Mouse (Mus musculus) layer of hippocampus, adult 11-12 months (tissue): ENCODE measurements around the gene Sh3bp4.
A peak's percentile ranks its signal among the peaks of the same experiment; 100 is the strongest.

ENCODE experiments used
- DNase-seq: peaks from one replicate; pipeline ENCODE4 v3.0.0; 2022; ENCODE audit warnings: low spot score

The Sh3bp4 gene

DNA sequence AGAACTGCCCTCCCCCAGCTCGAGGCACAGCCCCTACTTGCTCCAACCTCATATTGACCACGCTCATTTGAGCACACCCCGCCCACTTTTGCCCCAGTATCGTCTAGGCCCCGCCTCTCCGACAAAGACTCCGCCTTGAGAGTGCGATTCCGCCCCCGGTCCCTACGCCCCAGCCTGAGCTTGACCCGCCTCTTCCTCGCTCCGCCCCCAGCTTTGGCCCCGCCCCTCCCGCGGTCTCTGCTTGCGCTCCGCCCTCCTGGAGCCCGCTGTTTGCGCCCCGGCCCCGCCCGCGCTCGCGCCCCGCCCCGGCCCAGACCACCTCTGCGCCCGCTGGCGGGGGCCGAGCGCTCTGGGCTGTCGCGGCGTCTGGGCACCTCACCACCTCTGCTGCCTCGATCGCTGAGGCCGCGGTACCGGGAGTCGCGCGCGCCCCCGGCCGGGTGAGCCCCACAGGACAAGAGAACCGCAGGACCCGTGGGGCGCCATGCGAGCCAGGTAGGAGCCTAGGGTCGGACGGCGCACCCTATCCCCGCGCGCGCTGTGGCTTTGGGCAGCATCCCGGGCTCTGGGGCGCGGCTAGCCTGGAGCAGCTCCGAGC is at the start of gene Sh3bp4:
Gene Sh3bp4, plus strand, starts transcription at position 313 of the 598 bp plus-strand sequence.
- peak; percentile 96 for DNase-seq

DNA sequence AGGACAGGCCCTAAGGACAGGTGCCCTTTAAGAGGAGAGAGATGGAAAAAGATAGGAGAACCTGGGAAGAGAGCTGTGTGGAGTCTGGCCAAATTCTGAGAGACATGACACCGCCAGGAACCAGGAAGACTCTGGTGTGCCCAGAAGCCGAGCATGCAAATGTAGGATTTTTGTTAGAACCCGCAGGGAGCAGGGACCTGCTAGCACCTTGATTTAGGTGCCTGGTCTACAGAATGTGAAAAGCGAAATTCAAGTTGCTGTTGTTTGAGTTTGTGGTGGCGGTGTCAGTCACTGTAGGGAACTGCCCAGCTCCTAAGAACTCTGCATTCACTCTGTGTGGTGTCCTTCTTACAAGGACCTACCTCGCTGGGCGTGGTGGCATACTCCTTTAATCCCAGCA is 47.2 kb upstream of the Sh3bp4 start:
- no peak for DNase-seq

DNA sequence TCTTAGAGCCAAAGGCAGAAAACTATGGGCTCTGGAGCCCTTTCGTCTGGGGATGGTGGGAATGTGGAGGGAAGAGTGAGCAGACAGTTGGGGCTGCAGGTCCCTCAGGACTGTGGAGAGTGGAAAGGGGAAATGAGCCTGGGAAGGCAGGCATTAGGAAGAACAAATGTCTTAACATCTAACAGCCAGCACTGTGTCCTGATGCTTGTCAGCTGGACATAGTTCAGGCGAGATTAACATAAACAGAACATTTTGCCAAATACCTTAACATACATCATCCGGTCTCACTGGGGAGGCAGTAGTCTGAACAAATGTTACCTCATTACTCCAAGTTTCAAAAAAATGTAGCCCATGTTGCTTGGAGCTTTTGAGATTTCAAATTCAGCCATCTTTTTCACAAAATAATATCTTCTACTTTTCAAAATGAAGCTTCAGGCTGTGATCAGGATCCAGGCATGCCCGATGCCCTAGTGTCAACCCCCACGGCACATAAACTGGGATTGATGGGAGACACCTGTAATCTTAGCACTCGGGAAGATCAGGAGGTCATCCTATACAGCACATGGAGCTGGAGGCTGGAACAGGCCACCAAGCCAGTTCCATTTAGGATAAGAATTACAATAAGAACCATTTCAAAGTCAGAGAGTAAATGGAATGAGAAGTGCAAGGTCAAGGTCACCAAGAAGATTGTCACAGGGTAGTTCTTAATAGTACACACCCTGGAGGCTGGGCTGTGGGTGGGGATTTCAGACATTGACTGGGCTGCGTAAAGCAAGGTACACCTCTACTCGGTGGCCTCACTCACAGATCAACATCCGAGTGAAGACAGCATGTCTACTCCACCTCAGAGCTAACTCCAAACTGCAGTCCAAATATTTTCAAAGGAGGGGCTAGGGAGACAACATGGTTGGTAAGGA is 45.3 kb upstream of the Sh3bp4 start:
- DNase-seq = no peak

- DNase-seq = no peak
Measured at GRCm38 (mm10) chr1:89026040-89026439, 44.2 kb upstream of the Sh3bp4 start.

DNA sequence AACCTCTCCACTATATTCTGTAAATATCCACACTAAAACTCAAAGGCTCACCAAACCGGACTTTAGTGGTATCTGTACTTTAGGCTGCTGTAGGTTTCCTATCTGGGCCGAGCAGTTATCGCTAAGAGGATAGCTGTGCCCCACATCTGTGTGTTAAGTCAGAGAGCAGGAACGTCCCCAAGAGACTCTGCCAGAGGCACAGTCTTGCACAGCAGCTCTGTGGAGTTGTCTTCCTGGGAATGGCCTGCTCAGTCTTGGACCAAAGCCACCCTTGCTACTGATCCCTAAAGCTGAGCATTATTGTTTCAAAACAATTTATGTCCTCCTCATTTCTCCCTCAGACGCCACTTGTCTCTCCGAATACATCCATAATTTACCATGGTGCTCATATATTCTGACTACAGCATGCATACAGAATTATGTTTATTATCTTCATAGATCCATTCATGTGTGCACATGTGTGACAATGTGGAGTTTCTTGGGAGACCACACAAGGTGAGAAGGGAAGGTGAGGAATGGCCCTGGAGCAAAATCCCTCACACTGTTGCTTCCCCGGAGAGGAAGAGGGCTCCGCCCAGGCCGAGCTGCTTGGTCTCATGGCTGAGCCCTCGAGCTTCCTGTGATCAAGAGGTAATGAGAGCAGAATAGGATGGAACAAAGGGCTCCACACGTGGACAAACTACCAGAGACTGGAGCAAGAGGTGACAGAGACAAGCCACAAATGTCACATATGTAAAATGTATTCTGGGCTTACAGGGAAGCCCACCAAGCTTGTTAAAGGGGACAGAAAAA is 40.9 kb upstream of the Sh3bp4 start:
- DNase-seq = no peak

DNA sequence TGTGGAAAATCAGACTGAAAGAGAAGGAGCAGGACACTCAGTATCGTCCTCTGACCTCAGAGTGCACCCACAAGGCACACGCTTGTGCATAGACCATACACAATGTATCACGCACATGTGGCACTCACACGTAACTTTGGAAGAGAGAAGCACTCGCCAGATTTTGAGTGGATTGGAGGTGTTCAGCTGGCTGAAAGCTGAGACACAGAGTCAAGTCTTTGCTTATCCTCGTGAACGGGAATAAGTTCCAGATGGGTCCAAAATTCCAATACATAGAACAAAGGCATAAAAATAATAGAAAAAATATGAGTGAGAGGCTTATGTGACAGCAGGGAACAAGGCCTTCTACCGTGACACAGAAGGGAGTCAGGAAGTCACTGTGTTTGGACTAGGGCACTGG is 36.6 kb upstream of the Sh3bp4 start:
- DNase-seq = no peak

GRCm38 (mm10) chr1:89034061-89034460 is 36.2 kb upstream of the Sh3bp4 start:
- no peak for DNase-seq

DNA sequence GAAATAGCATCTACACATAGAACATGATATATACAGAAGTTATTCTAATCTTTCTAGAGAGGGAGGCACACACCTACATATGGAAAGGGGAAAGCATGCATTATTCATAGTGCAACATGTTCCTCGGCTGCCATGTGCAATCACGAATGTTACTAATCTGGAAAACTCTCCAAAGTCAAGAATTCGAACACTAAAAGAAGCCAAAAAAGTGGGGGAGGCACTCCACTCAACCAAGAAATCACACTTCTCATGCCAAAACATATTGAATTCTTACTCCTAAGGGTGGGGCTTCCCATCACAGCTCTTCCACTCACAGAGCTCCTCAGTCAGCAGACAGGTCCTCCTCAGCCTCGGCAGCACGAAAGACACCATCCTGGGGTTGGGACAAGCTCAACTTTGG is 35.1 kb upstream of the Sh3bp4 start:
- DNase-seq = peak; percentile 11

GRCm38 (mm10) chr1:89039836-89040235 is 30.4 kb upstream of the Sh3bp4 start:
- DNase-seq = no peak

DNA sequence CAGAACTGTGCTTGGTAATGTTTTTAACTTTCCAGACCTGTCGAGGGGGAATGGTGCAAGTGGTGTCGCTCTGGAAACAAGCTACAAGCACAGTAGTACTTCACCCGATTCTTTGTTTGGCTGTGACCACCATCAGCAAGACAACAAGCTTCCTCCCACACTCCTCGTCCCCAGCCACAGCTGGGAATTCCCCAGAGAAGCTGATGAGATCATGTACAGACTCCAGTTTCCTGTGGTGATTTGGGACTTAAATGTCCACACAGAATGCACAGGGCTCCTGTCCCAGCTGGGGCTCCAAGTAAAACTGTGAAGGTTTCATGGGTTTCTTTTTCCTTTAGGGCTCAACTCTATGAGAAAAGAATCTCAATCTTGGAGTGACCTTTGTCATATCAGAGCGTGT is 28.9 kb upstream of the Sh3bp4 start:
- no peak for DNase-seq

- no peak for DNase-seq
Measured at GRCm38 (mm10) chr1:89042081-89042480, 28.1 kb upstream of the Sh3bp4 start.

- DNase-seq = no peak
Measured at GRCm38 (mm10) chr1:89042956-89043355, 27.3 kb upstream of the Sh3bp4 start.

DNA sequence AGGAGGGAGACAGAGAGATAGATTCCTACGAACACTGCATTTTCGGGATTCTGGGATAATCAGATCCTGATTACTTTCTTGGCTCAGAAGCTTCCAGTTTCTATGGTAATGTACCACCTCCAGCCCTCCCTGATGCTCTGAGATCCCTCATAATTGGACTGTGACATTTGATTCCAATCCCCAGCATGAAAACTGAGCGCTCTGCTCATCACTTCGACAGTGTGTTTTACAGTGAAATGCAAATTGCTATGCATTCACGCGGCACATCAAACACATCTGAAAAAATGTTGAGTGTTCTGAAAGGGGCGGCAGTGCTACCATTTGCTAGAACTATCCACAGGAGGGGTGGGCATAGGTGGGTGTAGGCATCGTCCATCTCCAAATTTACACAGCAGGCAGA is 24.8 kb upstream of the Sh3bp4 start:
- no peak for DNase-seq

DNA sequence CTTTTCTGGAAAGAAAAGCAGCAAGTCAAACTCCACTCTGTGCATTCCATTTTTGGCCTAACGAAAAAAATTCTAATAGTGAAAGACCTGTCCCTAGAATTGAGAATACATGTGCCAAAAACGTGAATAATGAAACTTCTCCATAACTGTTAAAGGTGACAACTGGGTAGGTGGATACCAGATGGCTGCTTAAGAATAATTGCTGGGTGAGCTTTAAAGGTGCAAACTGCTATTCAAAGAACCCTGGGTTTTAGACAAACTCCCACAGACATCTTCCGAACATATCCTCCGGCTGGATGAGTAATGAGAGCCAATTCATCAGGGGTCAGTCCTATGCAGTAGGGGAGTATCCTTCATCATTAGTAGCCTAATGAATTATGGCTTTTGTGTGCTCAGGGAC is 20.7 kb upstream of the Sh3bp4 start:
- DNase-seq = no peak

GRCm38 (mm10) chr1:89056175-89056574 is 14.0 kb upstream of the Sh3bp4 start:
- no peak for DNase-seq

DNA sequence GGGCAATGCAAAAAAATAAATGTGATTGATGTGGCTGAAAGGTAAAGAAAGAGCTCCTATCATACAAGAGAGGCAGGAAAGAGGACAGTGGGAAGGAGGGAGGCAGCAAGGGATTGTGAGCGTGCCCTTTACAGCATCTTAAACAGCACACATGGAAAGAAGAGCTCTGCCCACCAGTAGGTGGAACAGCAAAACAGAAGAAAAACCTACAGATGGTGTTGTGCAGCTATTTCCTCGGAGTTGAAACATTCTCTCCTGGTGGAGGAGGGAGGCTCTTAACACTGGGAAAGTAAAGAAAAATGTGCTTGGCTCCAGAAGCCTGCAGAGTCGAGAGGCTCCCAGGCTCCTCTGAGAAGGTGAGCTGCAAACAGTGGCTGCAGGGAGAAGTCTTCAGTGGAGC is 12.8 kb upstream of the Sh3bp4 start:
- no peak for DNase-seq

GRCm38 (mm10) chr1:89058011-89058410 is 12.2 kb upstream of the Sh3bp4 start:
- no peak for DNase-seq

DNA sequence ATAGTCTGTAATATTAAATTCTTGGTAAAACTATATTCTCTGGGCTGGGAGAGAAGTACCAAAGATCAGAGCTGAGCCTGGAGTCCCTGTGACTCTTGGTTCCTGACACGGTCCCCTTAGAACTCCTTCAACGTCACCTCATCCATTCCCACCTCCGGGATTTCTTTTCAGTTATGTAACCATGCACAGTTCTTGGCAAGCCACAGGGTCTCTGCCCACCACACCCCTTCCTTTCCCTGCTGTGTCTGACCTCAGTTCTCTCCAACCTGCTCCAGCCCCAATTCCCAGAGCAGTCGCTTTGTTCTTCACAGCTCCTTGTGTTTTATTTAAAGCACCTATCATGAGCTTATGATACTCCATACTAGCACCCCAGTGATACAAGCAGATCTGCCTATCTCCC is 7.2 kb upstream of the Sh3bp4 start:
- DNase-seq = no peak

- DNase-seq = no peak
Measured at GRCm38 (mm10) chr1:89063800-89064199, 6.4 kb upstream of the Sh3bp4 start.

DNA sequence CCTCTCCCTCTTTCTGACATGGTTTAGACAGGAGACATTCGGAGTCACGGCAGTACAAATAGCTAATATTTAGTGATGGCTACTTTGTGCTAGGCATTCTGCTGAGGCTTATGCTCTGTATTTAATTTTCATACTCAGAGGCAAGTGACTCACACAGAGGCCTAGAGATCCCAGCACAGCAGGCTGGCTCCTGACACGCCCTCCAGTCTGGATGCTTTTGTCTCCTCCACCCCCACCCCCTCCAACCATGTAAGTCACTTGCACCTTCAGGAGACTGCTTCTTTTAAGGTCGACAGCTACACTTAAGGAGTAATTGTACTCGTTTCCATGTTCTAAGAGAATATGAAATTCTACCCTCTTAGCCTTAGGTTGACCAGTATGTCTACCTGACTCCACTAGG is 1.4 kb upstream of the Sh3bp4 start:
- no peak for DNase-seq

DNA sequence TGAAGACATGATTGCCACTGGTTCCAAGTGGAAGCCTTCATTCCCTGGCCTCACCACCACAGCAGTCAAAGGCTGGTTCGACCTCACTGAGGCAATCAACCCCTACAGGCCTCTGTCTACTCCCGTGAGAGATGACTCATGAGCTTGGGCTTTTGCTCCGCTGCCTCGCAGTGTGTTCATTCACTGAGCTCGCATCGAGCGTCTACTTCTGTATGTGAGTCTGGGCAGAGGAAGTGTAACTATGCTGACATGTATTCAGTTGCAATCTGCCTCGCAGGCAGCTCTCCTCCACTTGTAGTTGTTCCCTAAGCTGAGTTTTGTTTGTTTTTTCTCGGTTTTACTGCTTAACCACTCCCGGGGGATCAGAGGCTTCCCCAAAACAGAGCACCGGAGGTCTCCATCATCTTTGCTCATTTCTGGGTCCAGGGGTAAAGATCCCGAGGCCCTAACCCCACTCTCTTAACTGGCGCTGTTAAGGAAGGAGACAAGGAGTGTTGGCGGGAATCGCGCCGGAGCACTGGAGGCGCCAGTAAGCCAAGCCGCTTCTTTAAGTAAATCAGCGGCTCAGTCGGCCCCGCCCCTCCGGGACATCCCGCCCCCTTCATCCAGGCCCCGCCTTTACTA is 624 bp upstream of the Sh3bp4 start:
- DNase-seq = peak; percentile 51

DNA sequence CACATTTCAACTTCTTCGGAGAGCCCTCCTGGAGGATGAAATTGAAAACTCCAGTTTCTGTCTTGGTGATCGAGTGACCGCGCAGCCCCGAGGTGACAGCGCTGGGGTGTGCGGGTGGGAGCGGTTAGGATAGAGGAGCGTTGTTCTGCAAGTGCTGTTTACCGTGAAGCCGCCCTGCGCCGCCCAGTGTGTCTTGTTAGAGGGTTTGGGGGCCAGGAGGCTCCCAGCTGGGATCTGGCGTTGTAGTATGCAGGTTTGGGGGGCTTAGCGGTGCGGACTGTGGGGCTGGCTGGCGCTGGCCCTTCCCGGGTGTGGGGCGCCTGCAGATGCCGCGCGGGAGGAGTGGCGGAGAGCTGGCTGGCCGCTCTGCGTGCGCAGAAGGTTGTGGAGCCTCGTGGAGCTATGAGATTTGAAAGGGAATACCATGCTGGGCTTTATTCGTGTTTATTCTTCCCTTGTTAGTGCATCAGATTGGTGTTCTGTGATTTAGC is 701 bp downstream of the Sh3bp4 start:
- peak; percentile 39 for DNase-seq
